8 mouse cellular contexts compared by ENCODE assay signal in genomic region chr19:40544856-40545255, GRCm38 (mm10). TPM values are rescaled to one million over a fixed set of nuclear protein-coding genes. Genes with fewer than 3 reads are reported as not detected.
A peak's percentile ranks its signal among the peaks of the same experiment; 100 is the strongest.
DNase-seq lines count a peak whose midpoint lies in the region; ATAC-seq lines count a peak whose summit lies in the region.

No protein-coding gene starts in this region.

- peaks cover 12% of the 10 kb centered on the region for H3K4me1 ChIP-seq in forebrain, embryonic 10.5 days
- no peaks in the 10 kb centered on the region for H3K4me1 ChIP-seq in hindbrain, embryonic 16.5 days (ENCODE audit: control insufficient read depth, insufficient read depth, low read depth, low read length)
- H3K4me1 ChIP-seq in midbrain, embryonic 12.5 days: no peaks in the 10 kb centered on the region; the same call in 1 of the 2 replicates

- no peak overlapping the region for H3K27ac ChIP-seq in forebrain, embryonic 10.5 days
- H3K27ac ChIP-seq in hindbrain, embryonic 16.5 days (ENCODE audit: low read depth, low read length): no peak overlapping the region
- H3K27ac ChIP-seq in midbrain, embryonic 12.5 days (replicated peaks): no peak overlapping the region

- H3K27me3 ChIP-seq in forebrain, embryonic 10.5 days (ENCODE audit: poor library complexity, severe bottlenecking): no peaks in the 10 kb centered on the region
- H3K27me3 ChIP-seq in hindbrain, embryonic 16.5 days (replicated peaks; ENCODE audit: control insufficient read depth, insufficient read depth, low read length): no peaks in the 10 kb centered on the region
- 0 out of 2 replicates have a peak, but pooled peaks cover 3% of the 10 kb centered on the region for H3K27me3 ChIP-seq in midbrain, embryonic 12.5 days

- ATAC-seq in hindbrain, embryonic 16.5 days: peak; percentile 93
- ATAC-seq in midbrain, embryonic 12.5 days (ENCODE audit: low FRiP score, low read depth): peak; percentile 78

- intact Hi-C loops in left cerebral cortex, postnatal 10 days (cut with DNase I): loop anchor here (2.0 to 10.0 kb wide), 3 partner anchors 153 to 310 kb away; no protein-coding TSS in a partner anchor

- H3K9me3 ChIP-seq in forebrain, embryonic 10.5 days: no peaks in the 10 kb centered on the region
- no peaks in the 10 kb centered on the region for H3K9me3 ChIP-seq in hindbrain, embryonic 16.5 days (ENCODE audit: control insufficient read depth, low read length)
- H3K9me3 ChIP-seq in midbrain, embryonic 12.5 days: no peaks in the 10 kb centered on the region

- H3K4me3 ChIP-seq in forebrain, embryonic 10.5 days: no peak overlapping the region
- H3K4me3 ChIP-seq in hindbrain, embryonic 16.5 days (ENCODE audit: low read length): no peak overlapping the region
- no peak overlapping the region for H3K4me3 ChIP-seq in midbrain, embryonic 12.5 days

- peak; percentile 61 for DNase-seq in heart, adult 8-10 months (ENCODE audit: low spot score)
- DNase-seq in heart, adult 11 months: no peak
- DNase-seq in c-Kit-negative CD71-positive TER-119-positive erythroid progenitor cells, embryonic 14.5 days (ENCODE audit: low read depth, low spot score): peak; percentile 53
- DNase-seq in forebrain, embryonic 10.5 days (ENCODE audit: extremely low spot score, low spot score): peak; percentile 47
- DNase-seq in left cerebral cortex, postnatal 10 days (ENCODE audit: extremely low spot score in 1 of 2, low spot score in 2 of 2): peak; percentile 62 to 71
- peak; percentile 11 to 14 for DNase-seq in spleen, postnatal 36 days (ENCODE audit: low spot score in 2 of 2)

- H3K4me2 ChIP-seq in hindbrain, embryonic 16.5 days (ENCODE audit: low read length): no peak overlapping the region
- no peak overlapping the region for H3K4me2 ChIP-seq in midbrain, embryonic 12.5 days (replicated peaks)

- no peak overlapping the region for H3K9ac ChIP-seq in hindbrain, embryonic 16.5 days (ENCODE audit: low read depth, low read length)
- H3K9ac ChIP-seq in midbrain, embryonic 12.5 days (replicated peaks): no peak overlapping the region

- H3K36me3 ChIP-seq in forebrain, embryonic 10.5 days (replicated peaks): peaks cover 3% of the 10 kb centered on the region; the same call in 1 of the 2 replicates
- H3K36me3 ChIP-seq in hindbrain, embryonic 16.5 days (ENCODE audit: control insufficient read depth, insufficient read depth, low read length): no peaks in the 10 kb centered on the region
- no peaks in the 10 kb centered on the region for H3K36me3 ChIP-seq in midbrain, embryonic 12.5 days

- WGBS in forebrain, embryonic 10.5 days: 12% methylated on average over 3 of the region's 3 CpGs
- 7% methylated on average over 3 of the region's 3 CpGs for WGBS in hindbrain, embryonic 16.5 days
- WGBS in midbrain, embryonic 12.5 days: 7% methylated on average over 3 of the region's 3 CpGs

RNA-seq across cellular contexts. Expression of gene Sorbs1, which starts 31.3 kb away (rescaled TPM):
- total RNA-seq in heart, adult 8-10 months (2022): 100 to 1,000 TPM; 758 to 979 (median 853) TPM
- polyA plus RNA-seq in forebrain, embryonic 10.5 days (2016; fragmentation: Nextera tagmentation; extraction: Ambion mirVana): 36.3 and 39.0 TPM in 2 replicates
- polyA plus RNA-seq in hindbrain, embryonic 16.5 days (2015; fragmentation: Nextera tagmentation; extraction: Ambion mirVana): 83.6 and 101 TPM in 2 replicates
- total RNA-seq in left cerebral cortex, postnatal 10 days (2021): 100 to 1,000 TPM; 109 to 119 TPM
- polyA plus RNA-seq in midbrain, embryonic 12.5 days (2016; fragmentation: Nextera tagmentation; extraction: Ambion mirVana): 62.1 and 79.4 TPM in 2 replicates

RNA-seq across cellular contexts. Expression of gene Aldh18a1, which starts 43.4 kb away (rescaled TPM):
- total RNA-seq in heart, adult 8-10 months (2022): 1 to 10 TPM; 4.5 to 7.5 (median 5.8) TPM
- 114 and 115 TPM in 2 replicates for polyA plus RNA-seq in forebrain, embryonic 10.5 days (2016; fragmentation: Nextera tagmentation; extraction: Ambion mirVana)
- 43.7 and 52.8 TPM in 2 replicates for polyA plus RNA-seq in hindbrain, embryonic 16.5 days (2015; fragmentation: Nextera tagmentation; extraction: Ambion mirVana)
- total RNA-seq in left cerebral cortex, postnatal 10 days (2021): 10 to 100 TPM; 25.6 to 28.5 TPM
- 96.0 and 100 TPM in 2 replicates for polyA plus RNA-seq in midbrain, embryonic 12.5 days (2016; fragmentation: Nextera tagmentation; extraction: Ambion mirVana)
